Mouse (Mus musculus): Measurements from ENCODE around the gene Epb41l1.

GRCm38 (mm10) chr2:156540991-156541390, 120.3 kb downstream of the Epb41l1 start:
- TF ChIP-seq POLR2A (IDR thresholded peaks at IDR 0.05; ENCODE audit: control insufficient read depth, low read depth, low read length) (no peak), CTCF (IDR thresholded peaks at IDR 0.05; ENCODE audit: control insufficient read depth, insufficient read depth, insufficient replicate concordance, low read depth, low read length) (no peak)
